Mouse (Mus musculus) thymus, adult 2 months (tissue): ENCODE data around the gene 2310046K23Rik. TPM values are rescaled to one million over a fixed set of nuclear protein-coding genes. Genes with fewer than 3 reads are reported as not detected.

Experiments
- DNase-seq: peaks from one replicate; pipeline ENCODE4 v3.0.0; 2021
- H3K27ac ChIP-seq: fragments of 200-500 bp; 2 replicates; pipeline ENCODE4 v1.5.1; 2012; ENCODE audit warnings: low read length, control low read depth; ENCODE audit not compliant: control insufficient read depth, insufficient read depth
- H3K27me3 ChIP-seq: fragments of 200-500 bp; 2 replicates; pipeline ENCODE4 v1.6.1; 2012; ENCODE audit warnings: mild to moderate bottlenecking, low read length, moderate library complexity, mixed read lengths; ENCODE audit not compliant: control insufficient read depth, insufficient read depth
- H3K36me3 ChIP-seq: fragments of 200-500 bp; 2 replicates; pipeline ENCODE4 v1.6.1; 2012; ENCODE audit warnings: mild to moderate bottlenecking, low read length, moderate library complexity; ENCODE audit not compliant: control insufficient read depth, insufficient read depth
- H3K4me1 ChIP-seq: fragments of 200-500 bp; replicated peaks from 2 replicates; pipeline ENCODE4 v1.6.1; 2012; ENCODE audit warnings: low read length; ENCODE audit not compliant: control insufficient read depth, insufficient read depth
- H3K4me3 ChIP-seq: fragments of 200-500 bp; 2 replicates; pipeline ENCODE4 v1.5.1; 2012; ENCODE audit warnings: mild to moderate bottlenecking, low read length, control low read depth, moderate library complexity; ENCODE audit not compliant: control insufficient read depth, insufficient read depth
- CTCF ChIP-seq: fragments of 200-500 bp; IDR thresholded peaks from 2 replicates; pipeline ENCODE4 v1.5.1; 2012; ENCODE audit warnings: mild to moderate bottlenecking, control low read depth, low read length, moderate library complexity, borderline replicate concordance; ENCODE audit not compliant: control insufficient read depth, poor library complexity, insufficient read depth; ENCODE audit errors: extremely low read depth
- POLR2A ChIP-seq: fragments of 200-500 bp; IDR thresholded peaks from 2 replicates; pipeline ENCODE4 v1.6.1; 2012; ENCODE audit warnings: mild to moderate bottlenecking, low read length, control low read depth, moderate library complexity; ENCODE audit not compliant: control insufficient read depth, poor library complexity, insufficient read depth; ENCODE audit errors: extremely low read depth
- whole genome bisulfite sequencing: fragments of 180-500 bp; shearing (Covaris S2); methylation state at CpG from one replicate; pipeline ENCODE4 v1.1.7; 2018; 5-methylcytosine and 5-hydroxymethylcytosine counted together
- polyA plus RNA-seq: library from polyadenylated mRNA; depleted of rRNA; stranded (reverse); fragments of >200 nt; gene quantifications from 2 replicates; pipeline ENCODE4 v1.2.3, GENCODE M21; 2012; rRNA removed

The 2310046K23Rik gene
- polyA plus RNA-seq, 1 experiment = 1.9 TPM

DNA sequence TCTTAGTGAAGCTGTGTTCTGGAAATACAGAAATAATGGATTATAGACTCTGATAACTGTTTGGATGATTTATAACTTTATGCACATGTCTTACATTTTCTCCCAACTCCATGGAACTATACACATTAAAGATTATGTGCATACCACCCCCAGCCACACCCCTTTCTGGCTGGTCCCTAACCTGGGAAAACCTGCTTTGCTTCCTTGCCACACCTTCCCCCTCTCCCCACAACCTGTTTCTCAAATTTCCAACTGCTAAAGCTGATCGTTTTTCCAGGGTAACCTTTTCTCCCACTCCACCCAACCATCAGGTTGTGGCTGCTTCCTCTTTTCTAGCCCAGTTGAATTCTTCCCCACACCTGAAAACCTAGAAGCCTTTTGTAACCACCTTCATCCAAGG, 48.0 kb downstream of the 2310046K23Rik start:
- Histone ChIP-seq H3K4me3 (no peak overlapping the region), H3K4me1 (no peaks in the 10 kb centered on the region), H3K36me3 (no peaks in the 10 kb centered on the region), H3K27ac (no peak overlapping the region), H3K27me3 (no peaks in the 10 kb centered on the region)
- no peak for DNase-seq
- 17% methylated on average over 1 of the region's 1 CpGs for WGBS
- no peak for TF ChIP-seq POLR2A
- no peak for TF ChIP-seq CTCF

GRCm38 (mm10) chr3:92485863-92486262, 48.4 kb downstream of the 2310046K23Rik start, which contains the start of gene Sprr1a:
Gene Sprr1a, minus strand, starts transcription at chr3:92485895.
- Histone ChIP-seq H3K27ac (no peak within 1 kb of the TSS), H3K27me3 (no peaks in the 10 kb centered on the region), H3K4me3 (no peak within 1 kb of the TSS), H3K4me1 (no peaks in the 10 kb centered on the region), H3K36me3 (no peaks in the 10 kb centered on the region)
- TF ChIP-seq CTCF (no peak), POLR2A (no peak)
- no peak for DNase-seq

Other genes starting within 250 kb of the 2310046K23Rik start
- gene Sprr2a3, start 249.1 kb downstream of the 2310046K23Rik start, polyA plus RNA-seq = 7.0 and 8.8 TPM in 2 replicates
- 0.42 and 0.51 TPM in 2 replicates for gene Sprr2b, start 217.9 kb downstream of the 2310046K23Rik start, polyA plus RNA-seq
- gene Sprr2d, start 195.4 kb downstream of the 2310046K23Rik start, polyA plus RNA-seq = 0.73 and 2.9 TPM in 2 replicates
- 0.32 and 1.4 TPM in 2 replicates for gene Sprr2e, start 182.4 kb downstream of the 2310046K23Rik start, polyA plus RNA-seq
- gene Sprr2f, start 169.3 kb downstream of the 2310046K23Rik start, polyA plus RNA-seq = 0.52 and 0.93 TPM in 2 replicates
- gene Sprr2h, start 148.8 kb downstream of the 2310046K23Rik start, polyA plus RNA-seq = 0.15 TPM in 1 of 2 replicates, not detected in the other
- 1.8 TPM in 2 replicates for gene Sprr2i, start 126.5 kb downstream of the 2310046K23Rik start, polyA plus RNA-seq
- gene Sprr2j-ps, start 116.4 kb downstream of the 2310046K23Rik start, polyA plus RNA-seq = 0.22 and 0.34 TPM in 2 replicates
- 9.9 and 12.4 TPM in 2 replicates for gene Gm9774, start 105.1 kb downstream of the 2310046K23Rik start, polyA plus RNA-seq
- gene Sprr2k, start 101.9 kb downstream of the 2310046K23Rik start, polyA plus RNA-seq = not detected in 2 replicates
- 2.2 and 2.5 TPM in 2 replicates for gene Sprr1b, start 95.7 kb downstream of the 2310046K23Rik start, polyA plus RNA-seq
- 0.14 and 0.51 TPM in 2 replicates for gene Sprr3, start 75.8 kb downstream of the 2310046K23Rik start, polyA plus RNA-seq
- 30.1 and 34.5 TPM in 2 replicates for gene Sprr1a, start 48.6 kb downstream of the 2310046K23Rik start, polyA plus RNA-seq
- not detected in 2 replicates for gene Sprr4, start 34.0 kb downstream of the 2310046K23Rik start, polyA plus RNA-seq
- gene Ivl, start 39.2 kb upstream of the 2310046K23Rik start, polyA plus RNA-seq = 0.26 and 0.28 TPM in 2 replicates
- 0.45 and 1.3 TPM in 2 replicates for gene Smcp, start 54.5 kb upstream of the 2310046K23Rik start, polyA plus RNA-seq
- gene 2210017I01Rik, start 73.0 kb upstream of the 2310046K23Rik start, polyA plus RNA-seq = 0.22 TPM in 1 of 2 replicates, not detected in the other
- not detected in 2 replicates for gene Lce6a, start 87.1 kb upstream of the 2310046K23Rik start, polyA plus RNA-seq
- 0.42 and 0.85 TPM in 2 replicates for gene Lce1a1, start 113.8 kb upstream of the 2310046K23Rik start, polyA plus RNA-seq
- gene Lce1b, start 122.4 kb upstream of the 2310046K23Rik start, polyA plus RNA-seq = 0.54 and 1.1 TPM in 2 replicates
- gene Lce1a2, start 135.8 kb upstream of the 2310046K23Rik start, polyA plus RNA-seq = 0.47 and 1.00 TPM in 2 replicates
- 0.20 TPM in 2 replicates for gene Lce1c, start 144.7 kb upstream of the 2310046K23Rik start, polyA plus RNA-seq
- 0.37 and 0.96 TPM in 2 replicates for gene Lce1d, start 152.7 kb upstream of the 2310046K23Rik start, polyA plus RNA-seq
- 0.31 and 0.48 TPM in 2 replicates for gene Lce1e, start 174.6 kb upstream of the 2310046K23Rik start, polyA plus RNA-seq
- 0.26 and 0.73 TPM in 2 replicates for gene Lce1f, start 185.8 kb upstream of the 2310046K23Rik start, polyA plus RNA-seq
- not detected in 2 replicates for gene Gm38119, start 204.6 kb upstream of the 2310046K23Rik start, polyA plus RNA-seq
- 0.26 TPM in 1 of 2 replicates, not detected in the other for gene Lce1g, start 217.8 kb upstream of the 2310046K23Rik start, polyA plus RNA-seq
- 0.27 TPM in 1 of 2 replicates, not detected in the other for gene Lce1h, start 230.6 kb upstream of the 2310046K23Rik start, polyA plus RNA-seq
- gene Lce1i, start 244.4 kb upstream of the 2310046K23Rik start, polyA plus RNA-seq = 0.27 TPM in 1 of 2 replicates, not detected in the other